ENCODE assay signal across 8 mouse cellular contexts in genomic region chr5:134221708-134222150, GRCm38 (mm10). TPM values are rescaled to one million over a fixed set of nuclear protein-coding genes. Genes with fewer than 3 reads are reported as not detected.
DNase-seq lines count a peak whose midpoint lies in the region; ATAC-seq lines count a peak whose summit lies in the region.

No protein-coding gene starts in this region.

- WGBS in liver, embryonic 11.5 days: 7% methylated on average over 36 of the region's 36 CpGs
- 1% methylated on average over 36 of the region's 36 CpGs for WGBS in forebrain, embryonic 10.5 days
- WGBS in limb, embryonic 12.5 days: 2% methylated on average over 35 of the region's 36 CpGs

- peak; percentile 10; the same call in 1 of the 2 replicates for ATAC-seq in liver, embryonic 11.5 days (replicated peaks; ENCODE audit: low FRiP score)
- no peak for ATAC-seq in limb, embryonic 12.5 days (ENCODE audit: insufficient number of reproducible peaks, insufficient read depth, low FRiP score, low TSS enrichment, low read depth)

- H3K4me1 ChIP-seq in liver, embryonic 11.5 days (replicated peaks; ENCODE audit: control insufficient read depth, insufficient read depth, low read length): peaks cover 14% of the 10 kb centered on the region
- peaks cover 32% of the 10 kb centered on the region for H3K4me1 ChIP-seq in forebrain, embryonic 10.5 days
- peaks cover 17% of the 10 kb centered on the region for H3K4me1 ChIP-seq in limb, embryonic 12.5 days (replicated peaks)

- H3K9me3 ChIP-seq in liver, embryonic 11.5 days (ENCODE audit: control insufficient read depth, low read length): no peaks in the 10 kb centered on the region
- peaks cover under 1% of the 10 kb centered on the region; the same call in 1 of the 2 replicates for H3K9me3 ChIP-seq in forebrain, embryonic 10.5 days
- no peaks in the 10 kb centered on the region for H3K9me3 ChIP-seq in limb, embryonic 12.5 days

- H3K36me3 ChIP-seq in liver, embryonic 11.5 days (ENCODE audit: control insufficient read depth, insufficient read depth, low read length): no peaks in the 10 kb centered on the region
- peaks cover 9% of the 10 kb centered on the region for H3K36me3 ChIP-seq in forebrain, embryonic 10.5 days (replicated peaks)
- peaks cover 9% of the 10 kb centered on the region for H3K36me3 ChIP-seq in limb, embryonic 12.5 days

- H3K27me3 ChIP-seq in liver, embryonic 11.5 days (replicated peaks; ENCODE audit: control insufficient read depth, insufficient read depth, low read length): peaks cover 14% of the 10 kb centered on the region
- H3K27me3 ChIP-seq in forebrain, embryonic 10.5 days (ENCODE audit: poor library complexity, severe bottlenecking): peaks cover 40% of the 10 kb centered on the region
- peaks cover 22% of the 10 kb centered on the region for H3K27me3 ChIP-seq in limb, embryonic 12.5 days

- no peak for DNase-seq in liver, embryonic 11.5 days (ENCODE audit: low spot score)
- no peak for DNase-seq in liver
- DNase-seq in forebrain, embryonic 10.5 days (ENCODE audit: extremely low spot score, low spot score): peak; percentile 33
- peak; percentile 38 for DNase-seq in retina, embryonic 14.5 days (ENCODE audit: low spot score)
- DNase-seq in right cerebral cortex, postnatal 25 days: no peak
- DNase-seq in spleen, postnatal 36 days (ENCODE audit: low spot score in 2 of 2): no peak
- DNase-seq in lung, postnatal 36 days: no peak

- no peak overlapping the region for H3K27ac ChIP-seq in liver, embryonic 11.5 days (ENCODE audit: low read depth, low read length)
- peak overlapping the region; percentile 80 for H3K27ac ChIP-seq in forebrain, embryonic 10.5 days
- H3K27ac ChIP-seq in limb, embryonic 12.5 days: no peak overlapping the region

- peak overlapping the region; percentile 74 for H3K4me2 ChIP-seq in liver, embryonic 11.5 days
- H3K4me2 ChIP-seq in limb, embryonic 12.5 days: peak overlapping the region; percentile 73

- peak overlapping the region; percentile 48; the same call in 1 of the 2 replicates for H3K9ac ChIP-seq in liver, embryonic 11.5 days (ENCODE audit: low read depth, low read length)
- H3K9ac ChIP-seq in limb, embryonic 12.5 days (replicated peaks): peak overlapping the region; percentile 72

- peak overlapping the region; percentile 38 for H3K4me3 ChIP-seq in liver, embryonic 11.5 days (ENCODE audit: low read depth, low read length)
- peak overlapping the region; percentile 55 for H3K4me3 ChIP-seq in forebrain, embryonic 10.5 days
- peak overlapping the region; percentile 41 for H3K4me3 ChIP-seq in limb, embryonic 12.5 days (replicated peaks)

RNA-seq across cellular contexts. Expression of gene Ncf1, which starts 7.7 kb away (rescaled TPM):
- polyA plus RNA-seq in liver, embryonic 11.5 days (2014; fragmentation: Nextera tagmentation; extraction: Ambion mirVana): 9.3 and 11.7 TPM in 2 replicates
- polyA plus RNA-seq in forebrain, embryonic 10.5 days (2016; fragmentation: Nextera tagmentation; extraction: Ambion mirVana): 2.4 TPM in 2 replicates
- polyA plus RNA-seq in limb, embryonic 12.5 days (2016; fragmentation: Nextera tagmentation; extraction: Ambion mirVana): 1.9 and 2.4 TPM in 2 replicates

RNA-seq across cellular contexts. Expression of gene Gtf2ird2, which starts 37.9 kb away (rescaled TPM):
- polyA plus RNA-seq in liver, embryonic 11.5 days (2014; fragmentation: Nextera tagmentation; extraction: Ambion mirVana): 5.1 and 5.9 TPM in 2 replicates
- polyA plus RNA-seq in forebrain, embryonic 10.5 days (2016; fragmentation: Nextera tagmentation; extraction: Ambion mirVana): 7.0 and 7.6 TPM in 2 replicates
- 10.8 and 13.2 TPM in 2 replicates for polyA plus RNA-seq in limb, embryonic 12.5 days (2016; fragmentation: Nextera tagmentation; extraction: Ambion mirVana)

RNA-seq across cellular contexts. Expression of gene Rcc1l, which starts 45.2 kb away (rescaled TPM):
- 39.1 and 43.8 TPM in 2 replicates for polyA plus RNA-seq in liver, embryonic 11.5 days (2014; fragmentation: Nextera tagmentation; extraction: Ambion mirVana)
- 40.2 and 44.3 TPM in 2 replicates for polyA plus RNA-seq in forebrain, embryonic 10.5 days (2016; fragmentation: Nextera tagmentation; extraction: Ambion mirVana)
- polyA plus RNA-seq in limb, embryonic 12.5 days (2016; fragmentation: Nextera tagmentation; extraction: Ambion mirVana): 35.9 and 40.1 TPM in 2 replicates

Comparison
In these comparisons a context has a peak if more than half of its experiments do, and no peak if none do; other contexts are left out.
1. DNase-seq: peak in forebrain, embryonic 10.5 days (single experiment) and retina, embryonic 14.5 days (single experiment); none in liver, embryonic 11.5 days (single experiment), liver (single experiment), right cerebral cortex, postnatal 25 days (single experiment), spleen, postnatal 36 days (0 of 2) and lung, postnatal 36 days (single experiment).
2. Peak in every context shown above with its lines, with median percentiles within 50 percentile points of each other: H3K4me3 ChIP-seq.